16 mouse cellular contexts compared by ENCODE assay signal in the genomic region with DNA sequence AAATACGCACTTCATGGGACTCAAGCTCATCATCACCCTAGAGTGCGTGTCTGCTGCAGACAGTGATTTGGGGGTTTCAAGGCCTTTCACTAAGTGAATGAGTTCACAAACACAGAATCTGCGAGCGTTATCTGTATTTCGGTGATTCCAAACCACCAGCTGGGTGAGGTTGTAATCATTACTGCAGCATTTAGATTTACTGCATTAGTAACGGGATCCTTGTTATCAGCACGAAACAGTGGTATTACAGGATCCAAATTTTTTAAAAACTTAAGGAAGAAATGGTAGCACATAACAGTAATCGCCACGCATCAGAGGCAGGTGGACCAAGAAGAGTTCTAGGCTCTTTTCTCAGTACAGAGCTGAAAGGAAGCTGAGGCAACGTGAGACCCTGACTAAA.
"Had no signal": no experiment of that assay in that cellular context is flagged by ENCODE, and none has a peak within 500 bp of the region (broad histone marks: within the 10 kb centered on the region; RNA-seq: fewer than 3 reads in every experiment).

No protein-coding gene starts in this region.

- H3K9me3 ChIP-seq: lung, embryonic 15.5 days; midbrain, embryonic 13.5 days; midbrain, embryonic 15.5 days; neural tube, embryonic 12.5 days; stomach, embryonic 15.5 days had no signal

- H3K9ac ChIP-seq: lung, embryonic 15.5 days; midbrain, embryonic 13.5 days; midbrain, embryonic 15.5 days; neural tube, embryonic 12.5 days; stomach, embryonic 15.5 days had no signal

- H3K27me3 ChIP-seq: lung, embryonic 15.5 days; midbrain, embryonic 13.5 days; midbrain, embryonic 15.5 days; neural tube, embryonic 12.5 days; stomach, embryonic 15.5 days had no signal

- H3K4me1 ChIP-seq: lung, embryonic 15.5 days; midbrain, embryonic 13.5 days; midbrain, embryonic 15.5 days; neural tube, embryonic 12.5 days; stomach, embryonic 15.5 days had no signal

- H3K27ac ChIP-seq: lung, embryonic 15.5 days; macrophage; midbrain, embryonic 13.5 days; midbrain, embryonic 15.5 days; neural tube, embryonic 12.5 days; stomach, embryonic 15.5 days; stomach, postnatal 0 days had no signal

- ATAC-seq: lung, postnatal 0 days; midbrain, embryonic 13.5 days; midbrain, embryonic 15.5 days had no signal

- H3K4me3 ChIP-seq: lung, embryonic 15.5 days; midbrain, embryonic 13.5 days; midbrain, embryonic 15.5 days; neural tube, embryonic 12.5 days; stomach, embryonic 15.5 days had no signal

- H3K4me2 ChIP-seq: lung, embryonic 15.5 days; midbrain, embryonic 11.5 days; midbrain, embryonic 13.5 days; midbrain, embryonic 15.5 days; neural tube, embryonic 12.5 days; stomach, embryonic 15.5 days had no signal

- DNase-seq: lung, adult 2 months; lung, postnatal 14 days; lung, postnatal 36 days; right cerebral cortex, postnatal 14 days; thymus, adult 2 months; thymus, postnatal 25 days; thymus, postnatal 4 days had no signal
